Mouse (Mus musculus) intestine, embryonic 16.5 days (tissue): ENCODE measurements around the gene Stip1. TPM values are rescaled to one million over a fixed set of nuclear protein-coding genes. Genes with fewer than 3 reads are reported as not detected.

Experiments
- ATAC-seq: fragments of 200-750 bp; cut with Nextera tagmentation; 2 replicates; pipeline ENCODE4 v1.8.0; 2017; ENCODE audit warnings: moderate TSS enrichment, moderate library complexity
- H3K27ac ChIP-seq: fragments of 300-500 bp; sonication (generic); 2 replicates; pipeline ENCODE4 v1.5.1; 2014; ENCODE audit warnings: mild to moderate bottlenecking, low read length
- H3K27me3 ChIP-seq: fragments of 300-500 bp; sonication (generic); replicated peaks from 2 replicates; pipeline ENCODE4 v1.6.1; 2014; ENCODE audit warnings: low read length, control low read depth, mixed read lengths; ENCODE audit not compliant: control insufficient read depth, insufficient read depth
- H3K36me3 ChIP-seq: fragments of 300-500 bp; sonication (generic); 2 replicates; pipeline ENCODE4 v1.6.1; 2014; ENCODE audit warnings: low read length, control low read depth; ENCODE audit not compliant: control insufficient read depth, insufficient read depth
- H3K4me1 ChIP-seq: fragments of 300-500 bp; sonication (generic); 2 replicates; pipeline ENCODE4 v1.6.1; 2014; ENCODE audit warnings: low read length, control low read depth, mixed read lengths; ENCODE audit not compliant: control insufficient read depth, insufficient read depth
- H3K4me2 ChIP-seq: fragments of 300-500 bp; sonication (generic); 2 replicates; pipeline ENCODE4 v1.6.1; 2014; ENCODE audit warnings: low read depth, low read length, control low read depth
- H3K4me3 ChIP-seq: fragments of 300-500 bp; sonication (generic); 2 replicates; pipeline ENCODE4 v1.5.1; 2014; ENCODE audit warnings: mild to moderate bottlenecking, low read length
- H3K9ac ChIP-seq: fragments of 300-500 bp; sonication (generic); 2 replicates; pipeline ENCODE4 v1.6.1; 2014; ENCODE audit warnings: low read depth, low read length
- H3K9me3 ChIP-seq: fragments of 300-500 bp; sonication (generic); 2 replicates; pipeline ENCODE4 v1.6.1; 2016; ENCODE audit warnings: low read length, control low read depth; ENCODE audit not compliant: control insufficient read depth
- WGBS: fragments of 180-500 bp; shearing (Covaris S2); extraction: QIAGEN DNeasy Blood & Tissue Kit; methylation state at CpG from one replicate; pipeline ENCODE4 v1.1.7; 2014; 5-methylcytosine and 5-hydroxymethylcytosine counted together
- polyA plus RNA-seq: library from polyadenylated mRNA; unstranded; fragments of >200 nt; fragmentation: Nextera tagmentation; extraction: Ambion mirVana; gene quantifications from 2 replicates; pipeline ENCODE4 v1.2.1, GENCODE M21; 2015

Gene Stip1
- polyA plus RNA-seq, 1 experiment from 2014 or later: 208 TPM

DNA sequence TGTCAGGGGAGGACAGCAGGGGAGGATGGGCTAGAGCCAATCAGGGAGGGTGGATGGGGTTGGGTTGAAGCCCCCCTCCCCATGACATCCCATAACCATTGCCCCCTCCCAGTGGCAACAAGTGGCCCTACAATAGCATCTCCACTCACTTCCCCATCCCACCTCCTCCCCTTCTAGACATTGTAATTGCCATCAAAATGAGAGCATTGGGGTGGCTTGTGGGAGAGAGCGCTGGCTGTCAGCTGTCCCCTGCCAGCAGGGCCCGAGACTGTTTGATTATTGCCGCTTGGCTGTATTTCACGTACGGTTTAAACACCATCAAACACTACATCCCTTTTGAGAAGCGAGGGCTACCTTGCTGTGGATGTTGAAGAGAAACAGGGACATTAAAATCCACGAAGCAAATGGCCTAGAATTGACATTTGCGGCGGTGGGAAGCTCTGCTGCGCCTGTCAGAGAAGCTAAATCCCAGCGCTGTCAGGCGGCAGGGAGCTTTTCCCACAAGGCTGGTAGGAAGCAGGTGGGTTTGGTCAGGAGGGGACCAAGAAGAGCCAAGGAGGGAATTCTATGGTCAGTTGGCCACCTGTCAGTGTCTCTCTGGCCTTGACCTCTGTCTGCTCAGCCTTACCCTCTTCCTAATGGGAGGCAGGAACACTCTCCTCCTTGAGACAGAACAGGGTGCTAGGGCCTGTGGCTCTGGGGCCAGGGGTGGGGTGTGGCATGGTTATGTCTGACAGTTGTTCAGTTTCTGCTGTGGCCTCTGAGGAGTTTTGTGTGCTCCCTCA, 34.4 kb upstream of the Stip1 start:
- Histone ChIP-seq H3K9ac (no peak overlapping the region), H3K27ac (no peak overlapping the region), H3K4me3 (no peak overlapping the region), H3K4me2 (no peak overlapping the region), H3K9me3 (no peaks in the 10 kb centered on the region), H3K4me1 (peaks cover 16% of the 10 kb centered on the region), H3K27me3 (peaks cover 6% of the 10 kb centered on the region; the same call in 1 of the 2 replicates), H3K36me3 (no peaks in the 10 kb centered on the region)
- 54% methylated on average over 12 of the region's 12 CpGs for WGBS
- no peak for ATAC-seq

DNA sequence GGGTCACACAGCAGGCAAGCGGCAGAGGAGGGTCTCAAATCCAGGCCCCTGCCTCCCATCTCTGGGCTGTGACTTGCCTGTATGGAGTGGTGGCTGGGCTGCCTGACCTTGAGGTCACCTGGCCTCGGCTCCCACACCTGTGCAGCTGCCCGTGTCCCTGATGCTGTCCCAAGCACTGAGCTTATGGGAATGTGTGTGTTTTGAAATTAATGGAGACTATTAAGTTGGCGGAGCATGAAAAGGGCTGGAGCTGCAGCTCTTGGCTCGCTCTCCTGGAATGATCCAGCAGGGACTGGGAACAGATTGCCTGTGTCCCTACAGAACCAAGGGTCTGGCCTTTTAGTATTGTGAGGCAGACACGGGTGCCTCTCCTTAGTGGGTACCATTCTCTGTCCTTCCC, 32.5 kb upstream of the Stip1 start:
- H3K27me3 ChIP-seq: peaks cover 17% of the 10 kb centered on the region; the same call in 1 of the 2 replicates

DNA sequence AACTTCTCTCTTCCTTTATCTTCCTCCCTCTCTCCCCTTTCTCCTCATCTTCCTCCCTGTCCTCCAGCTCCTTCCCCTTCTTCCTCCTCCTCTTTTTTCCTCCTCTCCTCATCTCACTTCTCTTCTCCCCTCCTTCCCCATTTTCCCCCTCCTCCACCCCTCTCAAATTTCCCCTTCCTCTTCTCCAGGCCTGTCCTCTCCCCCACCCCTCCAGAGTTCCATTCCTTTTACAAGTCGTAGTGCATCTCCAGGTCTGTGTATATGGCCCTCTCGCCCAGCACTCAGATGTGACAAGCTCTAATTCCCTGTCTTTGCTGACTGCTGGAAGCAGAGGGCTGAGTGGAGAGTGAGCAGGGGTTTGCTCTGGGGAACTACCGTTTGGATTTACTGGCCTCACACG, 31.0 kb upstream of the Stip1 start:
- Histone ChIP-seq H3K4me2 (no peak overlapping the region), H3K4me3 (no peak overlapping the region), H3K9ac (no peak overlapping the region), H3K9me3 (no peaks in the 10 kb centered on the region), H3K27ac (no peak overlapping the region), H3K27me3 (peaks cover 17% of the 10 kb centered on the region; the same call in 1 of the 2 replicates), H3K36me3 (no peaks in the 10 kb centered on the region), H3K4me1 (peaks cover 39% of the 10 kb centered on the region)
- WGBS: 30% methylated on average over 4 of the region's 4 CpGs
- no peak for ATAC-seq

More for the DNA sequence above, 32.5 kb upstream of the Stip1 start:
- Histone ChIP-seq H3K4me2 (no peak overlapping the region), H3K9me3 (no peaks in the 10 kb centered on the region), H3K4me3 (no peak overlapping the region), H3K36me3 (no peaks in the 10 kb centered on the region), H3K4me1 (peaks cover 27% of the 10 kb centered on the region), H3K9ac (0 out of 2 replicates have a peak overlapping the region, but pooled peaks have one; percentile 3), H3K27ac (no peak overlapping the region)
- ATAC-seq: no peak
- WGBS: 67% methylated on average over 6 of the region's 6 CpGs

DNA sequence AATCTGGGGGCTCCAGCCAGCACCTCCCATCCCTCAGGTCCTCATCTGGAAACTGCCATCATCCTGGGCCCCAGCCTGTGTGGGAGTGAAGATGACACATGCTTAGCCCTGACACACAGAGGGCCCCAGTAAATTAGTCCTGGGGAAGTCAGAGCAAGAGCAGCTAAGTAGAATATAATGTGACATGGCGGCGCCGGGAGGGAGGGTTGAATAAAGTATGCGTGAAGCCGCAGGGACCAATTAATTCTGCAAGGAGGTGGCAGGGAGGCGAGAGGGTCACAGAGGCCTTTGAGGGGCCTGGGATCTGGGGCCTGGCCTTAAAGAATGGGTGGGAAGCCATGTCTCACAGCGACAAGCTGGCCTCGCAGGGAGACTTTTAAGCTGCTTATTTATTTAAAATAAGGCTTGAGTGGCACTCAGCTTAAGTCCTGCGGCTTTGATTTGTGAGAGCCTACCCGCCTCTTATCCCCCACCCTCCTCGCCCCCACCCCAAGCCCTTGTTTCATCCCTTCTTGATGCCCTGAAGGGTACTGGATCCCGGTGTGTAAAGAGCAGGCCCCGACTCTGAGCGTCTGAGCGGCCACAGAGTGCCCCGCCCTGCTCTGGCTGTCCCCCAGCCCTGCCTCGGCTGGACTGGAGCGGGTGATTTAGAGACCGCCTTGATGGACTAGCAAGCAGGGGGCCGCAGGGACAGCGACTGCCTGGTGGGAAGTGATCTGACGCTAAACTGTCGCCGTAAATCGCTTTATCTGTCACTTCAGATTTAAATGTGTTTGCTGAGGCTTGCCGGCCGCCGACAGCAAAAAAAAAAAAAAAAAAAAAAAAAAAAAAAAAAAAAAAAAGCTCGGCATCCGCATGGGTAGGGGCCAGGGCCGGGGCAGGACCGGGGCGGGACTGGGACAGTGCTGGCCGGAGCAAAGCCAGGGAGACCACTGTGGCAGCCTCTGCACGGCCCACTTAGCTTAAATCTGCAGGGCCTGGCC, 30.3 kb upstream of the Stip1 start:
- Histone ChIP-seq H3K4me1 (peaks cover 39% of the 10 kb centered on the region), H3K9ac (peak overlapping the region; percentile 58), H3K27me3 (peaks cover 17% of the 10 kb centered on the region; the same call in 1 of the 2 replicates), H3K9me3 (no peaks in the 10 kb centered on the region), H3K4me3 (peak overlapping the region; percentile 28), H3K36me3 (no peaks in the 10 kb centered on the region), H3K27ac (no peak overlapping the region), H3K4me2 (peak overlapping the region; percentile 43)
- WGBS: 18% methylated on average over 35 of the region's 35 CpGs
- ATAC-seq: no peak

DNA sequence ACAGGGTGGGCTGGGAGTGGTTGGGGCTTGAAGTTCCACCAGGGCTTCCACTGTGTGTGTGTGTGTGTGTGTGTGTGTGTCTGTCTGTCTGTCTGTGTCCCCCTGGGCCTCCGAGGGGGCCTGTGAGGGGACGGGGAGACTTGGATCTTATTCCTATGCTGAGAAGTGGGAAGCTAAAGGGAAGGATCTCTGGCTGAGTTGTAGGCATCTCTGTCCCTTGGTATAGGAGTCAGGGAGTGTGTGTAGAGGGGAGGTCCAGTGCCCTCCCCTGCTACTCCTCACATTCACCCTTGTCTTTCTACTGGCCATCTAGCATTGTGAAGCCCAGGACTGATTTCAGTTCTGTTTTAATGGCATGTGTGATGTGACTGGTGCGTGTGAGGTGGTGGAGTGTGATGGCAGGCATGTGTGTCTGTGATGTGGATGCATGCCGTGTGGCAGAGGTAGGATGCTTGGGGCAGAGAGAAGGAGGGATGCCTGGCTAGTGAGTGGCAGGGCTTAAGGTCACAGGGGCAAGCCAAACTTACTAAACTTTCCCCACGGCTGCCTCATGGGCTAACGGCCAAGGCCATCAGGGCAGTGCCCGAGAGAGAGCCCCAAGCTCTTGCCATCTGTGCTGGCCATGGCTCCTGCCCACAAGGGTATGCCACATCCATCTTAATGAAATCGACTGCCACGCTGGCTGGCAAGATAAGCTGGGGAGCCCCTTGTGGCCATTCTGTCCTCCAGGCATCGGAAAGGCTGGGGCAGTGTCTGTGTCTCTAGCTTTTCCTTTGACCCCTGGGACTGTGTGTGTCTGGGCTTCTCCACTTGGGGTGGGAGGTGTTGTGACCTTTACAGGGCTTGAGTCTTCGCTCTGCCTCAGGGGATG, 29.1 kb upstream of the Stip1 start:
- no peak overlapping the region for H3K9ac ChIP-seq
- H3K4me1 ChIP-seq: peaks cover 39% of the 10 kb centered on the region
- no peak overlapping the region for H3K27ac ChIP-seq
- no peak overlapping the region for H3K4me3 ChIP-seq
- no peaks in the 10 kb centered on the region for H3K9me3 ChIP-seq
- WGBS: 60% methylated on average over 11 of the region's 11 CpGs
- no peak for ATAC-seq
- 0 out of 2 replicates have a peak overlapping the region, but pooled peaks have one; percentile 9 for H3K4me2 ChIP-seq
- peaks cover 17% of the 10 kb centered on the region; the same call in 1 of the 2 replicates for H3K27me3 ChIP-seq
- no peaks in the 10 kb centered on the region for H3K36me3 ChIP-seq

DNA sequence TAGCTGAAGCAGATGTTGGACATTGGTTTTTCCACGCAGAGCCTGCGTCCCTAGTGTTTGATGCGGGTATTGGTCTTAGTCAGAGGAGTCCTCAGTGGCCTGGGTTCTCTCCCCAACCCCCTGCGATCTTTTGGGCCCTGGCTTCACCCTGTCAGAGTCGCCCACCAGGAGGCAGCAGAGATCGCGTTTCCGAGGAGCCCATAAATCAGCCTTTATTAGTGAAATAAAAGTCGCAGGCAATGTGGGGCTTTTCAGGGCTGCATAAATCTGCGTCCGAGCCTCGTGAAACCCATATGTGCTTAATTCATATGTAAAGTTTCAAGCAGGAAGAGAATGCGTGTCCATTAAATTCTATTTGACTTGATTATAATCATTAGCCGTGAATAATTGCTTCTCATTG, 28.4 kb upstream of the Stip1 start:
- peaks cover 39% of the 10 kb centered on the region for H3K4me1 ChIP-seq
- 5% methylated on average over 14 of the region's 14 CpGs for WGBS
- H3K4me2 ChIP-seq: 0 out of 2 replicates have a peak overlapping the region, but pooled peaks have one; percentile 9
- no peak overlapping the region for H3K27ac ChIP-seq
- no peaks in the 10 kb centered on the region for H3K36me3 ChIP-seq
- H3K27me3 ChIP-seq: peaks cover 17% of the 10 kb centered on the region; the same call in 1 of the 2 replicates
- H3K4me3 ChIP-seq: no peak overlapping the region
- no peaks in the 10 kb centered on the region for H3K9me3 ChIP-seq
- 0 out of 2 replicates have a peak, but pooled peaks have one; percentile 22 for ATAC-seq
- no peak overlapping the region for H3K9ac ChIP-seq

DNA sequence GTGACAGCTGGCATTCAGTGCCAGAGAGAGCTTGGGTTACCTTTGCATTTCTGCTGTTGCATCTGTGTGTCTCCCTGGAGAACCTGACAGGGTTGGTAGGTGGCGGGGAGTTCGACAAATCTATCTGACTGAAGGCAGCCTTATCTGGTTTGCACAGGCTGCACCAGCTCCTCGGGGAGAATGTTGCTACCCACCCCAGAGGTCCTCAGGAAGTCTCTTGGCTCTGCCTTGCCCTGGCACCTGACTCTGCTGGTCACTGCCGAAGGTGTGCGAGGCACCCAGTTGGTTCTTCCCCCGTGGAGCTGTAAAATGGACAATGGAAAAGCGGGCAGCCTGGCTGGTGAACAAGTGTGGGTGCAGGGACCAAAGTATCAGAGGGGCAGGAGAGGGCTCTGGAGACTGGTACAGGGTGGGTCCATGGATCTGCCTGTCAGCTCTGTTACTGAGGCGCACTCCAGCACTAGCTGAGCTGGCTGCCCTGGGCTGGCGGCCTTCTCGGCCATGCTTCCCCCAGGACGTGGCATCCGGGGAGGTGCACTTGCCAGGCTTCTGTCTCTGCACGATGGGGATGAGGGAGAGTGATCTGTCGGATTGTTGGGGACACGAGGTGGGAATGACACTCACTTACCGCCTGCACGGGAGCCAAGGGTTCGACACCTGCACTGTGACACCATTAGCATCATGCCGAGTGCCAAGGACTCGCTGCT, 27.7 kb upstream of the Stip1 start:
- WGBS: 45% methylated on average over 20 of the region's 20 CpGs
- no peaks in the 10 kb centered on the region for H3K9me3 ChIP-seq
- no peak overlapping the region for H3K9ac ChIP-seq
- H3K27me3 ChIP-seq: peaks cover 17% of the 10 kb centered on the region; the same call in 1 of the 2 replicates
- H3K4me1 ChIP-seq: peaks cover 39% of the 10 kb centered on the region
- no peaks in the 10 kb centered on the region for H3K36me3 ChIP-seq
- no peak overlapping the region for H3K4me2 ChIP-seq
- no peak overlapping the region for H3K4me3 ChIP-seq
- no peak for ATAC-seq
- no peak overlapping the region for H3K27ac ChIP-seq

DNA sequence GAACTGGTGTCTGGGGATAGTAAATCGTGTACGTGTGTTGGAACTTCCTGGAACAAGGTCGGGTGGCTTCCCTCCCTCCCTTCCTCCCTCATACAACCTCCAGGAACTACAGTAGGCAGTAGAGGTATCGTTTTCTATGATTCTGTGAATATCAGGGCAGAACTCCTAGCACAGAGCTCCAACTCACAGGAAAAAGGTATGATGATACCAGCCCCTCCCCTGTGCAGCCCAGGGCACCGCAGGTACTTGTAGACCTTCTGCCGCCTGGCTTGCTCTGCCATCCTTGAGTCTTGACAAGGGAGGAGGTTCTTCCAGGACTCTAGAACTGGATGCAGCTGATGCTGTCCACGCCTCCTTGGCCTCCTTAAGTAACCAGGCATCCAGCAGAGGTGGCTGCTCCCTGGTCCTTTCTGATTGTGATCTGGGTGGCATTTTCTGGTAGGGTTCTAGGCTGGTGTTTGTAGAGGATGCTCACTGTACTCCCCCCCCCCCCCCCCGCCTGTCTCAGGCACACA, 27.1 kb upstream of the Stip1 start:
- no peaks in the 10 kb centered on the region for H3K9me3 ChIP-seq
- 0 out of 2 replicates have a peak, but pooled peaks have one; percentile 5 for ATAC-seq
- H3K27ac ChIP-seq: 0 out of 2 replicates have a peak overlapping the region, but pooled peaks have one; percentile 24
- H3K4me1 ChIP-seq: peaks cover 39% of the 10 kb centered on the region
- WGBS: 32% methylated on average over 7 of the region's 8 CpGs
- no peak overlapping the region for H3K4me3 ChIP-seq
- H3K27me3 ChIP-seq: peaks cover 17% of the 10 kb centered on the region; the same call in 1 of the 2 replicates
- 0 out of 2 replicates have a peak overlapping the region, but pooled peaks have one; percentile 22 for H3K4me2 ChIP-seq
- no peak overlapping the region for H3K9ac ChIP-seq
- H3K36me3 ChIP-seq: no peaks in the 10 kb centered on the region
